Mouse (Mus musculus) subcutaneous adipose tissue, adult 2 months (tissue): ENCODE results near the gene Akt1. TPM values are rescaled to one million over a fixed set of nuclear protein-coding genes. Genes with fewer than 3 reads are reported as not detected.

ENCODE experiments used
- polyA plus RNA-seq: library from polyadenylated mRNA; depleted of rRNA; stranded (reverse); fragments of >200 nt; gene quantifications from 2 replicates; pipeline ENCODE4 v1.2.3, GENCODE M21; 2012; ENCODE audit warnings: low replicate concordance; rRNA removed

Gene Akt1
- 114 and 224 TPM in 2 replicates for polyA plus RNA-seq

GRCm38 (mm10) chr12:112674132-112675011 lies at the start of gene Akt1:
Gene Akt1, minus strand, starts transcription at chr12:112674884.

GRCm38 (mm10) chr12:112720216-112720615 lies 45.5 kb upstream of the Akt1 start, which contains the start of gene Cep170b:
Gene Cep170b, plus strand, starts transcription at chr12:112720455.

GRCm38 (mm10) chr12:112678555-112679026 lies 3.9 kb upstream of the Akt1 start, which contains the start of gene Zbtb42:
Gene Zbtb42, plus strand, starts transcription at chr12:112678828.

GRCm38 (mm10) chr12:112644180-112644854 lies 30.4 kb downstream of the Akt1 start, which contains the start of gene Siva1:
Gene Siva1, plus strand, starts transcription at chr12:112644679.

GRCm38 (mm10) chr12:112619686-112620353 lies 54.9 kb downstream of the Akt1 start, which contains the start of gene Adssl1:
Gene Adssl1, plus strand, starts transcription at chr12:112620045.

Other genes starting within 250 kb of the Akt1 start
- gene A530016L24Rik, start 185.4 kb downstream of the Akt1 start, polyA plus RNA-seq, result 206 and 328 TPM in 2 replicates
- 0.46 and 1.2 TPM in 2 replicates for gene Tmem179, start 158.1 kb downstream of the Akt1 start, polyA plus RNA-seq
- gene Inf2, start 86.1 kb downstream of the Akt1 start, polyA plus RNA-seq, result 41.8 and 55.4 TPM in 2 replicates
- 3.8 and 4.1 TPM in 2 replicates for gene Adssl1, start 54.8 kb downstream of the Akt1 start, polyA plus RNA-seq
- gene Siva1, start 30.2 kb downstream of the Akt1 start, polyA plus RNA-seq, result 29.3 and 62.9 TPM in 2 replicates
- gene Zbtb42, start 3.9 kb upstream of the Akt1 start, polyA plus RNA-seq, result 7.7 and 19.2 TPM in 2 replicates
- gene Cep170b, start 45.6 kb upstream of the Akt1 start, polyA plus RNA-seq, result 13.5 and 57.5 TPM in 2 replicates
- 79.4 and 110 TPM in 2 replicates for gene Pld4, start 85.8 kb upstream of the Akt1 start, polyA plus RNA-seq
- gene Ahnak2, start 127.8 kb upstream of the Akt1 start, polyA plus RNA-seq, result 16.4 and 31.6 TPM in 2 replicates
- 2.2 and 7.1 TPM in 2 replicates for gene Clba1, start 134.1 kb upstream of the Akt1 start, polyA plus RNA-seq
- gene Cdca4, start 154.5 kb upstream of the Akt1 start, polyA plus RNA-seq, result 11.3 and 32.5 TPM in 2 replicates
- gene Gpr132, start 193.3 kb upstream of the Akt1 start, polyA plus RNA-seq, result 6.0 and 8.0 TPM in 2 replicates